Mouse (Mus musculus) embryonic facial prominence, embryonic 15.5 days (tissue): ENCODE data around the gene E030018B13Rik. TPM values are rescaled to one million over a fixed set of nuclear protein-coding genes. Genes with fewer than 3 reads are reported as not detected.

Experiments
- ATAC-seq: fragments of 200-750 bp; cut with Nextera tagmentation; 2 replicates; pipeline ENCODE4 v1.8.0; 2017; ENCODE audit warnings: low read depth, moderate TSS enrichment; ENCODE audit not compliant: insufficient number of reproducible peaks, low FRiP score, low TSS enrichment
- H3K27ac ChIP-seq: fragments of 300-500 bp; sonication (generic); replicated peaks from 2 replicates; pipeline ENCODE4 v1.5.1; 2015; ENCODE audit warnings: mild to moderate bottlenecking, inconsistent platforms
- H3K27me3 ChIP-seq: fragments of 300-500 bp; sonication (generic); 2 replicates; pipeline ENCODE4 v1.6.1; 2015; ENCODE audit warnings: inconsistent platforms
- H3K36me3 ChIP-seq: fragments of 300-500 bp; sonication (generic); 2 replicates; pipeline ENCODE4 v1.6.1; 2015; ENCODE audit warnings: mild to moderate bottlenecking, inconsistent platforms
- H3K4me1 ChIP-seq: fragments of 300-500 bp; sonication (generic); 2 replicates; pipeline ENCODE4 v1.6.1; 2015; ENCODE audit warnings: inconsistent platforms
- H3K4me2 ChIP-seq: fragments of 300-500 bp; sonication (generic); replicated peaks from 2 replicates; pipeline ENCODE4 v1.6.1; 2015; ENCODE audit warnings: mild to moderate bottlenecking, inconsistent platforms
- H3K4me3 ChIP-seq: fragments of 300-500 bp; sonication (generic); replicated peaks from 2 replicates; pipeline ENCODE4 v1.5.1; 2015; ENCODE audit warnings: mild to moderate bottlenecking, inconsistent platforms
- H3K9ac ChIP-seq: fragments of 300-500 bp; sonication (generic); 2 replicates; pipeline ENCODE4 v1.6.1; 2015; ENCODE audit warnings: inconsistent platforms
- H3K9me3 ChIP-seq: fragments of 300-500 bp; sonication (generic); replicated peaks from 2 replicates; pipeline ENCODE4 v1.6.1; 2016; ENCODE audit warnings: inconsistent platforms
- WGBS: fragments of 180-500 bp; shearing (Covaris S2); methylation state at CpG from one replicate; pipeline ENCODE4 v1.1.7; 2015; 5-methylcytosine and 5-hydroxymethylcytosine counted together
- polyA plus RNA-seq: library from polyadenylated mRNA; unstranded; fragments of >200 nt; fragmentation: Nextera tagmentation; extraction: Ambion mirVana; gene quantifications from 2 replicates; pipeline ENCODE4 v1.2.1, GENCODE M21; 2015

E030018B13Rik gene
- polyA plus RNA-seq, 1 experiment from 2014 or later: 0.16 TPM

GRCm38 (mm10) chr7:63921909-63922562 is 5.4 kb downstream of the E030018B13Rik start:
- no peaks in the 10 kb centered on the region for H3K9me3 ChIP-seq
- H3K27ac ChIP-seq: no peak overlapping the region
- H3K27me3 ChIP-seq: no peaks in the 10 kb centered on the region
- H3K4me3 ChIP-seq: no peak overlapping the region
- H3K4me1 ChIP-seq: peaks cover 64% of the 10 kb centered on the region
- no peak overlapping the region for H3K4me2 ChIP-seq
- H3K36me3 ChIP-seq: no peaks in the 10 kb centered on the region
- 60% methylated on average over 8 of the region's 8 CpGs for WGBS
- H3K9ac ChIP-seq: no peak overlapping the region
- no peak for ATAC-seq

- Histone ChIP-seq H3K4me1 (peaks cover 66% of the 10 kb centered on the region), H3K9ac (no peak overlapping the region), H3K27me3 (no peaks in the 10 kb centered on the region), H3K9me3 (no peaks in the 10 kb centered on the region), H3K4me2 (no peak overlapping the region), H3K36me3 (no peaks in the 10 kb centered on the region), H3K27ac (no peak overlapping the region), H3K4me3 (no peak overlapping the region)
- 61% methylated on average over 2 of the region's 2 CpGs for WGBS
- ATAC-seq: no peak
Observed at GRCm38 (mm10) chr7:63922571-63922970, 5.9 kb downstream of the E030018B13Rik start.

GRCm38 (mm10) chr7:63922975-63923374 is 6.3 kb downstream of the E030018B13Rik start:
- peaks cover 63% of the 10 kb centered on the region for H3K4me1 ChIP-seq
- no peaks in the 10 kb centered on the region for H3K27me3 ChIP-seq
- H3K9me3 ChIP-seq: no peaks in the 10 kb centered on the region
- no peak overlapping the region for H3K4me2 ChIP-seq
- no peaks in the 10 kb centered on the region for H3K36me3 ChIP-seq
- WGBS: 84% methylated on average over 1 of the region's 1 CpGs
- no peak overlapping the region for H3K27ac ChIP-seq
- no peak overlapping the region for H3K9ac ChIP-seq
- ATAC-seq: no peak
- no peak overlapping the region for H3K4me3 ChIP-seq

GRCm38 (mm10) chr7:63924151-63924550 is 7.5 kb downstream of the E030018B13Rik start:
- H3K4me3 ChIP-seq: no peak overlapping the region
- H3K9ac ChIP-seq: no peak overlapping the region
- H3K36me3 ChIP-seq: no peaks in the 10 kb centered on the region
- 46% methylated on average over 1 of the region's 1 CpGs for WGBS
- no peaks in the 10 kb centered on the region for H3K27me3 ChIP-seq
- no peak for ATAC-seq
- peaks cover 54% of the 10 kb centered on the region for H3K4me1 ChIP-seq
- no peaks in the 10 kb centered on the region for H3K9me3 ChIP-seq
- peak overlapping the region; percentile 78 for H3K27ac ChIP-seq
- H3K4me2 ChIP-seq: peak overlapping the region; percentile 29; the same call in 1 of the 2 replicates

GRCm38 (mm10) chr7:63924747-63925412 is 8.2 kb downstream of the E030018B13Rik start:
- 0 out of 2 replicates have a peak, but pooled peaks have one; percentile 51 for ATAC-seq
- Histone ChIP-seq H3K9me3 (no peaks in the 10 kb centered on the region), H3K27ac (peak overlapping the region; percentile 78), H3K36me3 (no peaks in the 10 kb centered on the region), H3K9ac (no peak overlapping the region), H3K4me1 (peaks cover 49% of the 10 kb centered on the region), H3K27me3 (no peaks in the 10 kb centered on the region), H3K4me2 (peak overlapping the region; percentile 29), H3K4me3 (no peak overlapping the region)
- WGBS: 34% methylated on average over 6 of the region's 6 CpGs

GRCm38 (mm10) chr7:63925413-63926360 is 9.0 kb downstream of the E030018B13Rik start:
- no peak overlapping the region for H3K4me3 ChIP-seq
- ATAC-seq: peak; percentile 22; the same call in 1 of the 2 replicates
- peak overlapping the region; percentile 29 for H3K4me2 ChIP-seq
- 47% methylated on average over 14 of the region's 14 CpGs for WGBS
- H3K9ac ChIP-seq: no peak overlapping the region
- peaks cover 48% of the 10 kb centered on the region for H3K4me1 ChIP-seq
- peak overlapping the region; percentile 76 for H3K27ac ChIP-seq
- H3K9me3 ChIP-seq: no peaks in the 10 kb centered on the region
- H3K27me3 ChIP-seq: no peaks in the 10 kb centered on the region
- H3K36me3 ChIP-seq: no peaks in the 10 kb centered on the region

- 74% methylated on average over 3 of the region's 3 CpGs for whole genome bisulfite sequencing
- H3K4me3 ChIP-seq: no peak overlapping the region
- H3K4me1 ChIP-seq: peaks cover 44% of the 10 kb centered on the region
- no peak for ATAC-seq
- H3K9ac ChIP-seq: no peak overlapping the region
- peak overlapping the region; percentile 76 for H3K27ac ChIP-seq
- no peak overlapping the region for H3K4me2 ChIP-seq
- no peaks in the 10 kb centered on the region for H3K9me3 ChIP-seq
- no peaks in the 10 kb centered on the region for H3K27me3 ChIP-seq
- no peaks in the 10 kb centered on the region for H3K36me3 ChIP-seq
Observed at GRCm38 (mm10) chr7:63926492-63926891, 9.8 kb downstream of the E030018B13Rik start.

GRCm38 (mm10) chr7:63927121-63927520 is 10.5 kb downstream of the E030018B13Rik start:
- H3K4me2 ChIP-seq: no peak overlapping the region
- no peaks in the 10 kb centered on the region for H3K9me3 ChIP-seq
- 91% methylated on average over 6 of the region's 6 CpGs for whole genome bisulfite sequencing
- H3K4me3 ChIP-seq: no peak overlapping the region
- H3K27me3 ChIP-seq: no peaks in the 10 kb centered on the region
- no peaks in the 10 kb centered on the region for H3K36me3 ChIP-seq
- H3K27ac ChIP-seq: peak overlapping the region; percentile 7; the same call in 1 of the 2 replicates
- H3K4me1 ChIP-seq: peaks cover 40% of the 10 kb centered on the region
- no peak overlapping the region for H3K9ac ChIP-seq
- no peak for ATAC-seq

GRCm38 (mm10) chr7:63929080-63929479 is 12.4 kb downstream of the E030018B13Rik start:
- H3K4me2 ChIP-seq: no peak overlapping the region
- 85% methylated on average over 3 of the region's 4 CpGs for WGBS
- H3K27me3 ChIP-seq: no peaks in the 10 kb centered on the region
- no peak overlapping the region for H3K4me3 ChIP-seq
- no peak overlapping the region for H3K9ac ChIP-seq
- peaks cover 31% of the 10 kb centered on the region for H3K4me1 ChIP-seq
- H3K36me3 ChIP-seq: no peaks in the 10 kb centered on the region
- ATAC-seq: no peak
- no peak overlapping the region for H3K27ac ChIP-seq
- no peaks in the 10 kb centered on the region for H3K9me3 ChIP-seq

GRCm38 (mm10) chr7:63930132-63930531 is 13.5 kb downstream of the E030018B13Rik start:
- no peak for ATAC-seq
- no peak overlapping the region for H3K4me3 ChIP-seq
- peaks cover 29% of the 10 kb centered on the region for H3K4me1 ChIP-seq
- no peaks in the 10 kb centered on the region for H3K9me3 ChIP-seq
- H3K4me2 ChIP-seq: no peak overlapping the region
- no peak overlapping the region for H3K9ac ChIP-seq
- WGBS: 91% methylated on average over 3 of the region's 3 CpGs
- no peaks in the 10 kb centered on the region for H3K36me3 ChIP-seq
- H3K27ac ChIP-seq: no peak overlapping the region
- no peaks in the 10 kb centered on the region for H3K27me3 ChIP-seq

- ATAC-seq: no peak
- H3K27ac ChIP-seq: no peak overlapping the region
- H3K36me3 ChIP-seq: no peaks in the 10 kb centered on the region
- H3K4me3 ChIP-seq: no peak overlapping the region
- H3K4me2 ChIP-seq: no peak overlapping the region
- no peaks in the 10 kb centered on the region for H3K27me3 ChIP-seq
- H3K4me1 ChIP-seq: peaks cover 30% of the 10 kb centered on the region
- H3K9ac ChIP-seq: no peak overlapping the region
- no peaks in the 10 kb centered on the region for H3K9me3 ChIP-seq
- WGBS: 80% methylated on average over 5 of the region's 5 CpGs
Observed at GRCm38 (mm10) chr7:63930766-63931165, 14.1 kb downstream of the E030018B13Rik start.
